Mouse (Mus musculus): ENCODE data around the gene Exd2. TPM values are rescaled to one million over a fixed set of nuclear protein-coding genes. Genes with fewer than 3 reads are reported as not detected.

Gene Exd2
- polyA plus RNA-seq, 1 experiment from 2014 or later: 28.8 TPM

Other genes starting within 250 kb of the Exd2 start
- gene Actn1, start 202.7 kb upstream of the Exd2 start, polyA plus RNA-seq (2014; fragmentation: Nextera tagmentation; extraction: Ambion mirVana): 38.3 and 52.6 TPM in 2 replicates
- 8.6 and 11.2 TPM in 2 replicates for gene Dcaf5, start 26.5 kb upstream of the Exd2 start, polyA plus RNA-seq (2014; fragmentation: Nextera tagmentation; extraction: Ambion mirVana)
- gene Galnt16, start 55.2 kb downstream of the Exd2 start, polyA plus RNA-seq (2014; fragmentation: Nextera tagmentation; extraction: Ambion mirVana): 3.1 TPM in 2 replicates
- gene Slc39a9, start 180.8 kb downstream of the Exd2 start, polyA plus RNA-seq (2014; fragmentation: Nextera tagmentation; extraction: Ambion mirVana): 12.1 and 31.1 TPM in 2 replicates
- gene Erh, start 181.2 kb downstream of the Exd2 start, polyA plus RNA-seq (2014; fragmentation: Nextera tagmentation; extraction: Ambion mirVana): 265 and 337 TPM in 2 replicates
- 0.84 and 0.94 TPM in 2 replicates for gene Plekhd1, start 229.5 kb downstream of the Exd2 start, polyA plus RNA-seq (2014; fragmentation: Nextera tagmentation; extraction: Ambion mirVana)